Mouse (Mus musculus): ENCODE measurements around the gene Mapk1. TPM values are rescaled to one million over a fixed set of nuclear protein-coding genes. Genes with fewer than 3 reads are reported as not detected.

Gene Mapk1
- polyA plus RNA-seq, 1 experiment from 2014 or later = 181 TPM

GRCm38 (mm10) chr16:16978765-16979164 is 4.4 kb upstream of the Mapk1 start:
- Histone ChIP-seq H3K36me3 (ENCODE audit: insufficient read depth) (no peaks in the 10 kb centered on the region), H3K27ac (ENCODE audit: low read depth) (no peak overlapping the region), H3K9ac (no peak overlapping the region), H3K4me3 (ENCODE audit: low read depth, low read length) (no peak overlapping the region), H3K9me3 (ENCODE audit: low read depth, low read length) (no peaks in the 10 kb centered on the region), H3K27me3 (ENCODE audit: insufficient read depth, low read length) (no peaks in the 10 kb centered on the region), H3K4me2 (no peak overlapping the region), H3K4me1 (ENCODE audit: insufficient read depth) (no peaks in the 10 kb centered on the region)
- TF ChIP-seq CTCF (IDR thresholded peaks at IDR 0.05; ENCODE audit: low read depth) = no peak
- DNase-seq (no peak), ATAC-seq (ENCODE audit: insufficient read depth) (no peak)
- whole genome bisulfite sequencing = 39% methylated on average over 2 of the region's 2 CpGs

DNA sequence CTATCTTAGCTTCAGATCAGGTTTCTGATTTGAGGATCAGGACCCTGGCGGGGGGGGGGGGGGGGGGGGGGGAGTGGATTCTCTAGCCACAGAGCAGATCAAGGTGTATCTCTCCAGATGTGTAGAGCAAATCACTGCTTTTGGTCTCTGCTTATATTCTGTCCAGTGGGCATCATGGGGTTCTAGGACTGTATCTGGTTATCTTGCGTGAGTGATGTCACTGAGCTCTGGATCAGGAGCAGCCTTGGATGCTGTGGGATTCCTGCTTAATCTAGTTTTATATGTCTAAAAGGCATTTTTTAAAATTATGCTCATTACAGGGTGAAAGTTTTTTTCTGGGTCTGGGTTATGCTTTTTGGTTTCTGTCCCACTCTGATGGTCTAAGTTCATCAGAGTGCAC is 546 bp upstream of the Mapk1 start:
- TF ChIP-seq CTCF (IDR thresholded peaks at IDR 0.05; ENCODE audit: low read depth) = no peak

GRCm38 (mm10) chr16:16983534-16984422 is 596 bp downstream of the Mapk1 start:
- H3K9me3 ChIP-seq (ENCODE audit: low read depth, low read length) = no peaks in the 10 kb centered on the region
- H3K27ac ChIP-seq (ENCODE audit: low read depth) = peak overlapping the region; percentile 92
- H3K36me3 ChIP-seq (ENCODE audit: insufficient read depth) = peaks cover 10% of the 10 kb centered on the region; the same call in 1 of the 2 replicates
- peaks cover 2% of the 10 kb centered on the region; the same call in 1 of the 2 replicates for H3K4me1 ChIP-seq (ENCODE audit: insufficient read depth)
- under 1% methylated on average over 75 of the region's 75 CpGs for WGBS
- H3K9ac ChIP-seq = peak overlapping the region; percentile 79
- H3K27me3 ChIP-seq (ENCODE audit: insufficient read depth, low read length) = no peaks in the 10 kb centered on the region
- TF ChIP-seq CTCF (IDR thresholded peaks at IDR 0.05; ENCODE audit: low read depth) = peak; percentile 19; the same call in 1 of the 2 replicates
- DNase-seq (peak; percentile 75), ATAC-seq (ENCODE audit: insufficient read depth) (peak; percentile 79)
- peak overlapping the region; percentile 83 for H3K4me3 ChIP-seq (ENCODE audit: low read depth, low read length)
- H3K4me2 ChIP-seq = peak overlapping the region; percentile 73

More for the DNA sequence above, 546 bp upstream of the Mapk1 start:
- Histone ChIP-seq H3K4me3 (ENCODE audit: low read depth, low read length) (peak overlapping the region; percentile 83), H3K27me3 (ENCODE audit: insufficient read depth, low read length) (no peaks in the 10 kb centered on the region), H3K4me1 (ENCODE audit: insufficient read depth) (peaks cover 2% of the 10 kb centered on the region; the same call in 1 of the 2 replicates), H3K4me2 (peak overlapping the region; percentile 73), H3K36me3 (ENCODE audit: insufficient read depth) (peaks cover 10% of the 10 kb centered on the region; the same call in 1 of the 2 replicates), H3K9ac (peak overlapping the region; percentile 79), H3K27ac (ENCODE audit: low read depth) (peak overlapping the region; percentile 92; the same call in 1 of the 2 replicates), H3K9me3 (ENCODE audit: low read depth, low read length) (no peaks in the 10 kb centered on the region)
- DNase-seq (no peak), ATAC-seq (ENCODE audit: insufficient read depth) (peak; percentile 48; the same call in 1 of the 2 replicates)
- 39% methylated on average over 2 of the region's 2 CpGs for whole genome bisulfite sequencing

DNA sequence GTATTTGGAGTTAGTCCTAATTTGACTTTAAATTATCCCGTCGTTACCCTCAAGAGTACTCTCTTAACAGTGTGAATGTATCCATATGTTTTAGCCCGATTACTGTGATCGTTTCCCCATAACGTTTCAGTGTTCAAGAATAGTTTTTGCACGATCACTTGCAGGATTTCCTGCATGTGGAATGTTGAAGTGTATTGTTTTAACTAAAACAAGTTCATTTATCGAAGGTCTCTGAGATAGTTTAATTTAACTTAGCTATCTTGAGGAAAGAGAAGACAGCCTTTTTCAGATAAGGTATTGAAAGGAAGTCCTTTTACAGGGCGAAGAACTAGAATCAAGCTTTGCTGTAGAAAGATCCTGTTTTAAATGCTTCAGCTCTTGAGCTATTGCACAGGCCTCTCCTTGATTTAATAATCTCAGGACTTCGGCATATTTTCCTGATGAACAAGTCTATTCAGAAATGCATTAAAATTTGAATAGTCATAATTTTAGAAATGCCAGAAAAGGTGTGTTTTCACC is 1.3 kb downstream of the Mapk1 start:
- WGBS = 10% methylated on average over 9 of the region's 9 CpGs
- H3K9ac ChIP-seq = peak overlapping the region; percentile 79
- H3K27me3 ChIP-seq (ENCODE audit: insufficient read depth, low read length) = no peaks in the 10 kb centered on the region
- DNase-seq (peak; percentile 6), ATAC-seq (ENCODE audit: insufficient read depth) (no peak)
- no peak overlapping the region for H3K27ac ChIP-seq (ENCODE audit: low read depth)
- no peaks in the 10 kb centered on the region for H3K9me3 ChIP-seq (ENCODE audit: low read depth, low read length)
- H3K4me3 ChIP-seq (ENCODE audit: low read depth, low read length) = peak overlapping the region; percentile 83
- TF ChIP-seq CTCF (IDR thresholded peaks at IDR 0.05; ENCODE audit: low read depth) = no peak
- peaks cover 2% of the 10 kb centered on the region; the same call in 1 of the 2 replicates for H3K4me1 ChIP-seq (ENCODE audit: insufficient read depth)
- peaks cover 10% of the 10 kb centered on the region; the same call in 1 of the 2 replicates for H3K36me3 ChIP-seq (ENCODE audit: insufficient read depth)
- peak overlapping the region; percentile 73 for H3K4me2 ChIP-seq

- H3K27ac ChIP-seq (ENCODE audit: low read depth) = no peak overlapping the region
- H3K9me3 ChIP-seq (ENCODE audit: low read depth, low read length) = no peaks in the 10 kb centered on the region
- peaks cover 2% of the 10 kb centered on the region; the same call in 1 of the 2 replicates for H3K4me1 ChIP-seq (ENCODE audit: insufficient read depth)
- H3K4me3 ChIP-seq (ENCODE audit: low read depth, low read length) = no peak overlapping the region
- H3K9ac ChIP-seq = no peak overlapping the region
- H3K4me2 ChIP-seq = no peak overlapping the region
- no peaks in the 10 kb centered on the region for H3K27me3 ChIP-seq (ENCODE audit: insufficient read depth, low read length)
- no peak for ATAC-seq (ENCODE audit: insufficient read depth)
- no peak for TF ChIP-seq CTCF (IDR thresholded peaks at IDR 0.05; ENCODE audit: low read depth)
- peaks cover 10% of the 10 kb centered on the region; the same call in 1 of the 2 replicates for H3K36me3 ChIP-seq (ENCODE audit: insufficient read depth)
- 89% methylated on average over 2 of the region's 2 CpGs for WGBS
- no peak for DNase-seq
These were observed 4.1 kb downstream of the Mapk1 start for GRCm38 (mm10) chr16:16987248-16987647.

DNA sequence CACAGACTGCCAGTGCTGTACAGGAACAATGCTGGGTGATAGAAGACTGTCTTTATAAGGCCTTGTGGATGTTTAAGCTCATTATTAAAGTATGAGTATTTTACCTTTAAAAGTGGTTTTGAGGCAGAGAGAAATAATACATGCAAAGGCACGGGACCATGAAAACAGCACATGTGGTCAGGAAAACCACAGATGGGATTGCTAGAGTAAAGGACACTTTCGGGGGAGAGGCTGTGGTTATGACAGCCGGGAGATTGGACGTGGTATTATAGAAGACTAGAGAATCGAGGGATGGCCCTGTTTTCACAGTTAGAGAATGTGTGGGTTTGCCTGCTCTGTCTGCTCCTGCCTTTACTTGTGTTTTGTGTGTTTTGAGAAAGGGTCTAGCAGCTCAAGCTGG is 5.7 kb downstream of the Mapk1 start:
- Histone ChIP-seq H3K4me3 (ENCODE audit: low read depth, low read length) (no peak overlapping the region), H3K27ac (ENCODE audit: low read depth) (no peak overlapping the region), H3K36me3 (ENCODE audit: insufficient read depth) (peaks cover 10% of the 10 kb centered on the region; the same call in 1 of the 2 replicates), H3K27me3 (ENCODE audit: insufficient read depth, low read length) (no peaks in the 10 kb centered on the region), H3K9ac (no peak overlapping the region), H3K4me1 (ENCODE audit: insufficient read depth) (peaks cover 2% of the 10 kb centered on the region; the same call in 1 of the 2 replicates), H3K9me3 (ENCODE audit: low read depth, low read length) (no peaks in the 10 kb centered on the region), H3K4me2 (no peak overlapping the region)
- no peak for TF ChIP-seq CTCF (IDR thresholded peaks at IDR 0.05; ENCODE audit: low read depth)
- ATAC-seq (ENCODE audit: insufficient read depth) (no peak), DNase-seq (no peak)
- 88% methylated on average over 5 of the region's 5 CpGs for WGBS

GRCm38 (mm10) chr16:16990021-16990420 is 6.8 kb downstream of the Mapk1 start:
- no peak overlapping the region for H3K27ac ChIP-seq (ENCODE audit: low read depth)
- no peaks in the 10 kb centered on the region for H3K27me3 ChIP-seq (ENCODE audit: insufficient read depth, low read length)
- H3K4me3 ChIP-seq (ENCODE audit: low read depth, low read length) = no peak overlapping the region
- H3K4me2 ChIP-seq = no peak overlapping the region
- WGBS = 59% methylated on average over 4 of the region's 4 CpGs
- no peak for TF ChIP-seq CTCF (IDR thresholded peaks at IDR 0.05; ENCODE audit: low read depth)
- H3K36me3 ChIP-seq (ENCODE audit: insufficient read depth) = peaks cover 10% of the 10 kb centered on the region; the same call in 1 of the 2 replicates
- no peak overlapping the region for H3K9ac ChIP-seq
- ATAC-seq (ENCODE audit: insufficient read depth) = no peak
- peaks cover 2% of the 10 kb centered on the region; the same call in 1 of the 2 replicates for H3K4me1 ChIP-seq (ENCODE audit: insufficient read depth)
- no peaks in the 10 kb centered on the region for H3K9me3 ChIP-seq (ENCODE audit: low read depth, low read length)
- no peak for DNase-seq
